Mouse (Mus musculus) thymus, adult 2 months (tissue): ENCODE data around the gene Fcgr3.

Experiments used
- CTCF ChIP-seq: fragments of 200-500 bp; IDR thresholded peaks from 2 replicates; pipeline ENCODE4 v1.5.1; 2012; ENCODE audit warnings: mild to moderate bottlenecking, control low read depth, low read length, moderate library complexity, borderline replicate concordance; ENCODE audit not compliant: control insufficient read depth, poor library complexity, insufficient read depth; ENCODE audit errors: extremely low read depth
- POLR2A ChIP-seq: fragments of 200-500 bp; IDR thresholded peaks from 2 replicates; pipeline ENCODE4 v1.6.1; 2012; ENCODE audit warnings: mild to moderate bottlenecking, low read length, control low read depth, moderate library complexity; ENCODE audit not compliant: control insufficient read depth, poor library complexity, insufficient read depth; ENCODE audit errors: extremely low read depth

- TF ChIP-seq POLR2A, result no peak
- TF ChIP-seq CTCF, result no peak
Observed at GRCm38 (mm10) chr1:171090761-171091160, 26.0 kb upstream of the Fcgr3 start.
